Mouse (Mus musculus): ENCODE data around the gene Htr2b.

DNA sequence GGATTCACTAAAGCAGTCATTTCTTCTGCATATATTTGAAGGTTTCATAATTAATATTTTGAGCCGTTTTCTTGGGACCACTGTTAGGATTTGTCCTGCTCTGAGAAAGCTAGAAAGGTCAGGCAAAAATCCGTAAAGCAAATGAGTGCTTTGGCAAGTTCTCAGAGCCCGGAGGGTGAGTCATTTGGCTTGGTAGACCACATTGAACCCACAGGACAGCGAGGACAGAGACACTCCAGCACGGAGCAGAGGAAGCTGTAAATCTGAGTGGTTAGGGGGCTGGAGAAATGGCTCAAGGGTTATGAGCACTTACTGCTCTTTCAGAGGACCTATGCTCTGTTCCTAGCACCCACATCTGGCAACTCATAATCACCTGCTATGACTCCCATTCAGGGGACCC, 35.8 kb upstream of the Htr2b start:
- TF ChIP-seq POLR2A (IDR thresholded peaks at IDR 0.05; ENCODE audit: extremely low read depth, insufficient read depth, low read length) = no peak
- TF ChIP-seq CTCF (IDR thresholded peaks at IDR 0.05; ENCODE audit: low read depth, low read length) = no peak

Data from liver, adult 2 months (tissue).